Mouse (Mus musculus) limb, embryonic 14.5 days (tissue): ENCODE measurements around the gene Senp3. TPM values are rescaled to one million over a fixed set of nuclear protein-coding genes. Genes with fewer than 3 reads are reported as not detected.

Experiments
- ATAC-seq: fragments of 200-750 bp; cut with Nextera tagmentation; 2 replicates; pipeline ENCODE4 v1.8.0; 2017; ENCODE audit warnings: low read depth, moderate number of reproducible peaks, moderate TSS enrichment; ENCODE audit not compliant: low FRiP score
- DNase-seq: peaks from one replicate; pipeline ENCODE4 v3.0.0-alpha.2; 2015; ENCODE audit warnings: low spot score
- H3K27ac ChIP-seq: fragments of 300-500 bp; sonication (generic); replicated peaks from 2 replicates; pipeline ENCODE4 v1.5.1; 2014; ENCODE audit warnings: low read depth, mild to moderate bottlenecking, low read length, moderate library complexity, mixed read lengths
- H3K27me3 ChIP-seq: fragments of 300-500 bp; sonication (generic); 2 replicates; pipeline ENCODE4 v1.6.1; 2014; ENCODE audit warnings: low read length, mixed read lengths; ENCODE audit not compliant: control insufficient read depth, insufficient read depth
- H3K36me3 ChIP-seq: fragments of 300-500 bp; sonication (generic); 2 replicates; pipeline ENCODE4 v1.6.1; 2014; ENCODE audit warnings: mild to moderate bottlenecking, low read length, moderate library complexity, mixed read lengths; ENCODE audit not compliant: control insufficient read depth, insufficient read depth
- H3K4me1 ChIP-seq: fragments of 300-500 bp; sonication (generic); 2 replicates; pipeline ENCODE4 v1.6.1; 2014; ENCODE audit warnings: antibody characterized with exemption, low read length, mixed read lengths; ENCODE audit not compliant: control insufficient read depth, insufficient read depth
- H3K4me2 ChIP-seq: fragments of 300-500 bp; sonication (generic); replicated peaks from 2 replicates; pipeline ENCODE4 v1.6.1; 2014; ENCODE audit warnings: low read depth, mild to moderate bottlenecking, low read length, moderate library complexity; ENCODE audit not compliant: severe bottlenecking
- H3K4me3 ChIP-seq: fragments of 300-500 bp; sonication (generic); replicated peaks from 2 replicates; pipeline ENCODE4 v1.5.1; 2014; ENCODE audit warnings: low read length
- H3K9ac ChIP-seq: fragments of 300-500 bp; sonication (generic); 2 replicates; pipeline ENCODE4 v1.6.1; 2014; ENCODE audit warnings: mild to moderate bottlenecking, low read depth, low read length, moderate library complexity; ENCODE audit not compliant: severe bottlenecking
- H3K9me3 ChIP-seq: fragments of 300-500 bp; sonication (generic); 2 replicates; pipeline ENCODE4 v1.6.1; 2016; ENCODE audit warnings: low read length; ENCODE audit not compliant: control insufficient read depth
- POLR2A ChIP-seq: fragments of 200-500 bp; IDR thresholded peaks from 2 replicates; pipeline ENCODE4 v1.8.0; 2012; ENCODE audit warnings: inconsistent platforms, mild to moderate bottlenecking, moderate library complexity, borderline replicate concordance; ENCODE audit not compliant: insufficient read depth, insufficient read length; ENCODE audit errors: extremely low read depth
- WGBS: fragments of 180-500 bp; shearing (Covaris S2); extraction: QIAGEN DNeasy Blood & Tissue Kit; methylation state at CpG from one replicate; pipeline ENCODE4 v1.1.7; 2014; 5-methylcytosine and 5-hydroxymethylcytosine counted together
- polyA plus RNA-seq, 2 experiments: library from polyadenylated mRNA; depleted of rRNA in 1 of 2; stranded (reverse) in 1 of 2; unstranded in 1 of 2; fragments of >200 nt; fragmentation: Nextera tagmentation in 1 of 2; extraction: Ambion mirVana in 1 of 2; gene quantifications; 2 replicates each; pipeline versions ENCODE4 v1.2.1 to v1.2.3; 2012 to 2014

Senp3 gene
- polyA plus RNA-seq, 2 experiments = 95.4 to 172 TPM

GRCm38 (mm10) chr11:69670786-69671725 lies 10.8 kb downstream of the Senp3 start:
- H3K36me3 ChIP-seq = peaks cover 84% of the 10 kb centered on the region
- ATAC-seq = peak; percentile 73
- H3K27ac ChIP-seq = peak overlapping the region; percentile 97
- H3K4me1 ChIP-seq = peaks cover 15% of the 10 kb centered on the region
- peak overlapping the region; percentile 100 for H3K4me3 ChIP-seq
- H3K9ac ChIP-seq = peak overlapping the region; percentile 99
- TF ChIP-seq POLR2A = peak; percentile 54; the same call in 1 of the 2 replicates
- peak; percentile 93 for DNase-seq
- H3K9me3 ChIP-seq = no peaks in the 10 kb centered on the region
- 1% methylated on average over 46 of the region's 61 CpGs for WGBS
- H3K4me2 ChIP-seq = peak overlapping the region; percentile 88
- H3K27me3 ChIP-seq = no peaks in the 10 kb centered on the region

GRCm38 (mm10) chr11:69666665-69667005 lies 15.2 kb downstream of the Senp3 start:
- peaks cover 17% of the 10 kb centered on the region for H3K4me1 ChIP-seq
- no peak for DNase-seq
- peaks cover 78% of the 10 kb centered on the region for H3K36me3 ChIP-seq
- WGBS = 84% methylated on average over 3 of the region's 3 CpGs
- H3K4me3 ChIP-seq = no peak overlapping the region
- H3K27me3 ChIP-seq = no peaks in the 10 kb centered on the region
- no peak overlapping the region for H3K9ac ChIP-seq
- TF ChIP-seq POLR2A = no peak
- no peak overlapping the region for H3K27ac ChIP-seq
- H3K4me2 ChIP-seq = no peak overlapping the region
- no peak for ATAC-seq
- no peaks in the 10 kb centered on the region for H3K9me3 ChIP-seq

GRCm38 (mm10) chr11:69665961-69666664 lies 15.8 kb downstream of the Senp3 start, which contains the start of gene Cd68:
TSS of gene Cd68 (minus strand) at chr11:69666153.
- DNase-seq (no peak), ATAC-seq (no peak)
- no peak for TF ChIP-seq POLR2A
- no peak within 1 kb of the TSS for H3K4me2 ChIP-seq
- peaks cover 75% of the 10 kb centered on the region for H3K36me3 ChIP-seq
- no peak within 1 kb of the TSS for H3K27ac ChIP-seq
- H3K4me1 ChIP-seq = peaks cover 21% of the 10 kb centered on the region
- no peak within 1 kb of the TSS for H3K4me3 ChIP-seq
- no peaks in the 10 kb centered on the region for H3K9me3 ChIP-seq
- 28% methylated on average over 7 of the region's 7 CpGs for WGBS
- no peaks in the 10 kb centered on the region for H3K27me3 ChIP-seq
- H3K9ac ChIP-seq = no peak within 1 kb of the TSS

- Histone ChIP-seq H3K4me2 (no peak overlapping the region), H3K27me3 (no peaks in the 10 kb centered on the region), H3K9me3 (no peaks in the 10 kb centered on the region), H3K9ac (no peak overlapping the region), H3K27ac (no peak overlapping the region), H3K36me3 (peaks cover 69% of the 10 kb centered on the region), H3K4me3 (no peak overlapping the region), H3K4me1 (peaks cover 21% of the 10 kb centered on the region)
- no peak for ATAC-seq
- 81% methylated on average over 9 of the region's 9 CpGs for WGBS
- no peak for TF ChIP-seq POLR2A
- DNase-seq = no peak
Measured at GRCm38 (mm10) chr11:69665457-69665960, 16.4 kb downstream of the Senp3 start.

- Histone ChIP-seq H3K4me2 (no peak overlapping the region), H3K9me3 (no peaks in the 10 kb centered on the region), H3K27me3 (no peaks in the 10 kb centered on the region), H3K4me1 (peaks cover 15% of the 10 kb centered on the region), H3K27ac (no peak overlapping the region), H3K9ac (no peak overlapping the region), H3K4me3 (no peak overlapping the region), H3K36me3 (peaks cover 69% of the 10 kb centered on the region)
- no peak for TF ChIP-seq POLR2A
- ATAC-seq (no peak), DNase-seq (no peak)
- WGBS = 92% methylated on average over 7 of the region's 7 CpGs
Measured at GRCm38 (mm10) chr11:69664841-69665240, 17.0 kb downstream of the Senp3 start.
